Mouse (Mus musculus) limb, embryonic 10.5 days (tissue): ENCODE results near the gene Nxt2. TPM values are rescaled to one million over a fixed set of nuclear protein-coding genes. Genes with fewer than 3 reads are reported as not detected.
"Not testable (repeated sequence)": the region's sequence is repeated elsewhere in the genome, so short reads cannot be mapped to it uniquely, and the experiment has no call there.

Experiments used
- DNase-seq: peaks from one replicate; pipeline ENCODE4 v3.0.0-alpha.2; 2017; ENCODE audit warnings: low spot score
- H3K27ac ChIP-seq: fragments of 300-500 bp; sonication (generic); 2 replicates; pipeline ENCODE4 v1.5.1; 2016; ENCODE audit warnings: mild to moderate bottlenecking
- H3K27me3 ChIP-seq: fragments of 300-500 bp; sonication (generic); 2 replicates; pipeline ENCODE4 v1.6.1; 2016; ENCODE audit warnings: low read depth, mild to moderate bottlenecking; ENCODE audit not compliant: poor library complexity, severe bottlenecking
- H3K36me3 ChIP-seq: fragments of 300-500 bp; sonication (generic); 2 replicates; pipeline ENCODE4 v1.6.1; 2016; ENCODE audit warnings: mild to moderate bottlenecking, moderate library complexity
- H3K4me1 ChIP-seq: fragments of 300-500 bp; sonication (generic); 2 replicates; pipeline ENCODE4 v1.6.1; 2016
- H3K4me3 ChIP-seq: fragments of 300-500 bp; sonication (generic); 2 replicates; pipeline ENCODE4 v1.5.1; 2016; ENCODE audit warnings: mild to moderate bottlenecking, moderate library complexity
- H3K9me3 ChIP-seq: fragments of 300-500 bp; sonication (generic); replicated peaks from 2 replicates; pipeline ENCODE4 v1.6.1; 2016; ENCODE audit warnings: mild to moderate bottlenecking
- WGBS: fragments of 180-500 bp; shearing (Covaris S2); methylation state at CpG from one replicate; pipeline ENCODE4 v1.1.7; 2016; 5-methylcytosine and 5-hydroxymethylcytosine counted together
- polyA plus RNA-seq: library from polyadenylated mRNA; unstranded; fragments of >200 nt; fragmentation: Nextera tagmentation; extraction: Ambion mirVana; gene quantifications from 2 replicates; pipeline ENCODE4 v1.2.1, GENCODE M21; 2016

The Nxt2 gene
- 8.9 and 9.0 TPM in 2 replicates for polyA plus RNA-seq

- 86% methylated on average over 14 of the region's 14 CpGs for WGBS
- no peaks in the 10 kb centered on the region for H3K9me3 ChIP-seq
- 0 out of 2 replicates have a peak within 1 kb of the TSS, but pooled peaks have one; percentile 85 for H3K27ac ChIP-seq
- peak within 1 kb of the TSS; percentile 56 for H3K4me3 ChIP-seq
- no peak for DNase-seq
- no peaks in the 10 kb centered on the region for H3K4me1 ChIP-seq
- peaks cover 43% of the 10 kb centered on the region for H3K27me3 ChIP-seq
- no peaks in the 10 kb centered on the region for H3K36me3 ChIP-seq
Observed at GRCm38 (mm10) chrX:142226542-142226941, at the start of gene Nxt2. TSS of gene Nxt2 (plus strand) at chrX:142226770.

- H3K9me3 ChIP-seq, result no peaks in the 10 kb centered on the region
- DNase-seq, result no peak
- no peak overlapping the region for H3K4me3 ChIP-seq
- H3K4me1 ChIP-seq, result no peaks in the 10 kb centered on the region
- no peaks in the 10 kb centered on the region for H3K36me3 ChIP-seq
- H3K27ac ChIP-seq, result no peak overlapping the region
- peaks cover 90% of the 10 kb centered on the region for H3K27me3 ChIP-seq
Observed at GRCm38 (mm10) chrX:142176981-142177380, 49.6 kb upstream of the Nxt2 start.

- Histone ChIP-seq H3K9me3 (no peaks in the 10 kb centered on the region), H3K36me3 (no peaks in the 10 kb centered on the region), H3K4me3 (no peak overlapping the region), H3K27me3 (peaks cover 98% of the 10 kb centered on the region), H3K4me1 (no peaks in the 10 kb centered on the region), H3K27ac (no peak overlapping the region)
- 85% methylated on average over 2 of the region's 2 CpGs for WGBS
- DNase-seq, result no peak
Observed at GRCm38 (mm10) chrX:142182026-142182425, 44.5 kb upstream of the Nxt2 start.

GRCm38 (mm10) chrX:142189023-142189703 is 37.4 kb upstream of the Nxt2 start:
- Histone ChIP-seq H3K27ac (no peak overlapping the region), H3K9me3 (no peaks in the 10 kb centered on the region), H3K4me1 (no peaks in the 10 kb centered on the region), H3K27me3 (peaks cover 90% of the 10 kb centered on the region), H3K4me3 (no peak overlapping the region), H3K36me3 (no peaks in the 10 kb centered on the region)
- DNase-seq, result peak; percentile 37
- WGBS, result 28% methylated on average over 22 of the region's 22 CpGs

- H3K27ac ChIP-seq, result no peak overlapping the region
- peaks cover 90% of the 10 kb centered on the region for H3K27me3 ChIP-seq
- H3K9me3 ChIP-seq, result no peaks in the 10 kb centered on the region
- WGBS, result 73% methylated on average over 2 of the region's 2 CpGs
- no peak overlapping the region for H3K4me3 ChIP-seq
- H3K4me1 ChIP-seq, result no peaks in the 10 kb centered on the region
- no peaks in the 10 kb centered on the region for H3K36me3 ChIP-seq
- DNase-seq, result no peak
Observed at GRCm38 (mm10) chrX:142190355-142190754, 36.2 kb upstream of the Nxt2 start.

GRCm38 (mm10) chrX:142194420-142194819 is 32.1 kb upstream of the Nxt2 start:
- 80% methylated on average over 6 of the region's 6 CpGs for WGBS
- Histone ChIP-seq H3K27ac (no peak overlapping the region), H3K4me3 (no peak overlapping the region), H3K36me3 (no peaks in the 10 kb centered on the region), H3K27me3 (peaks cover 95% of the 10 kb centered on the region), H3K9me3 (no peaks in the 10 kb centered on the region), H3K4me1 (no peaks in the 10 kb centered on the region)
- DNase-seq, result no peak

- Histone ChIP-seq H3K27ac (no peak overlapping the region), H3K36me3 (no peaks in the 10 kb centered on the region), H3K4me1 (no peaks in the 10 kb centered on the region), H3K9me3 (no peaks in the 10 kb centered on the region), H3K4me3 (no peak overlapping the region), H3K27me3 (peaks cover 85% of the 10 kb centered on the region)
- DNase-seq, result no peak
- 86% methylated on average over 1 of the region's 1 CpGs for WGBS
Observed at GRCm38 (mm10) chrX:142195551-142195950, 31.0 kb upstream of the Nxt2 start.

GRCm38 (mm10) chrX:142196831-142197230 is 29.7 kb upstream of the Nxt2 start, which contains the start of gene Gucy2f:
TSS of gene Gucy2f (minus strand) at chrX:142196931.
- no peaks in the 10 kb centered on the region for H3K9me3 ChIP-seq
- H3K4me3 ChIP-seq, result no peak within 1 kb of the TSS
- H3K27ac ChIP-seq, result no peak within 1 kb of the TSS
- H3K27me3 ChIP-seq, result peaks cover 76% of the 10 kb centered on the region
- 27% methylated on average over 5 of the region's 5 CpGs for WGBS
- no peaks in the 10 kb centered on the region for H3K36me3 ChIP-seq
- H3K4me1 ChIP-seq, result no peaks in the 10 kb centered on the region
- no peak for DNase-seq

GRCm38 (mm10) chrX:142200295-142200694 is 26.3 kb upstream of the Nxt2 start:
- H3K4me3 ChIP-seq, result no peak overlapping the region
- H3K9me3 ChIP-seq, result no peaks in the 10 kb centered on the region
- H3K27ac ChIP-seq, result no peak overlapping the region
- WGBS, result 8% methylated on average over 3 of the region's 3 CpGs
- H3K36me3 ChIP-seq, result no peaks in the 10 kb centered on the region
- no peak for DNase-seq
- H3K27me3 ChIP-seq, result peaks cover 42% of the 10 kb centered on the region
- H3K4me1 ChIP-seq, result no peaks in the 10 kb centered on the region

GRCm38 (mm10) chrX:142227398-142228054 is 956 bp downstream of the Nxt2 start:
- H3K9me3 ChIP-seq, result no peaks in the 10 kb centered on the region
- DNase-seq, result peak; percentile 45
- 21% methylated on average over 15 of the region's 15 CpGs for WGBS
- H3K4me1 ChIP-seq, result no peaks in the 10 kb centered on the region
- H3K27ac ChIP-seq, result 0 out of 2 replicates have a peak overlapping the region, but pooled peaks have one; percentile 85
- H3K4me3 ChIP-seq, result peak overlapping the region; percentile 56
- H3K27me3 ChIP-seq, result peaks cover 37% of the 10 kb centered on the region
- H3K36me3 ChIP-seq, result no peaks in the 10 kb centered on the region

- peak; percentile 65 for DNase-seq
- Histone ChIP-seq H3K27me3 (peaks cover 34% of the 10 kb centered on the region), H3K36me3 (no peaks in the 10 kb centered on the region), H3K27ac (peak overlapping the region; percentile 85), H3K4me3 (peak overlapping the region; percentile 56), H3K9me3 (no peaks in the 10 kb centered on the region), H3K4me1 (no peaks in the 10 kb centered on the region)
- 14% methylated on average over 30 of the region's 42 CpGs for WGBS
Observed at GRCm38 (mm10) chrX:142228055-142228768, 1.6 kb downstream of the Nxt2 start.

- no peak for DNase-seq
- H3K27ac ChIP-seq, result no peak overlapping the region
- 37% methylated on average over 7 of the region's 7 CpGs for WGBS
- H3K9me3 ChIP-seq, result no peaks in the 10 kb centered on the region
- H3K36me3 ChIP-seq, result no peaks in the 10 kb centered on the region
- H3K4me1 ChIP-seq, result no peaks in the 10 kb centered on the region
- peaks cover 28% of the 10 kb centered on the region for H3K27me3 ChIP-seq
- peak overlapping the region; percentile 56 for H3K4me3 ChIP-seq
Observed at GRCm38 (mm10) chrX:142228769-142229158, 2.2 kb downstream of the Nxt2 start.

GRCm38 (mm10) chrX:142236146-142236545 is 9.6 kb downstream of the Nxt2 start:
- not testable (repeated sequence) for DNase-seq, H3K4me1 ChIP-seq, H3K27ac ChIP-seq, H3K9me3 ChIP-seq, H3K36me3 ChIP-seq, H3K4me3 ChIP-seq
- peaks cover 29% of the 10 kb centered on the region; the same call in 1 of the 2 replicates for H3K27me3 ChIP-seq
- WGBS, result 63% methylated on average over 1 of the region's 1 CpGs
